Mouse (Mus musculus): ENCODE results near the gene Adamts14.
A peak's percentile ranks its signal among the peaks of the same experiment; 100 is the strongest.

The Adamts14 gene

GRCm38 (mm10) chr10:61176221-61176790, 96.9 kb downstream of the Adamts14 start:
- DNase-seq: no peak

- DNase-seq: peak; percentile 73
These were observed 97.6 kb downstream of the Adamts14 start for GRCm38 (mm10) chr10:61175442-61176204.

- no peak for DNase-seq
These were observed 98.4 kb downstream of the Adamts14 start for GRCm38 (mm10) chr10:61174711-61175441.

GRCm38 (mm10) chr10:61172496-61172895, 100.7 kb downstream of the Adamts14 start:
- DNase-seq: no peak

GRCm38 (mm10) chr10:61171654-61172053, 101.6 kb downstream of the Adamts14 start, which contains the start of gene Tbata:
Tbata (plus strand) TSS chr10:61171954.
- no peak for DNase-seq

GRCm38 (mm10) chr10:61168393-61168792, 104.8 kb downstream of the Adamts14 start:
- no peak for DNase-seq

GRCm38 (mm10) chr10:61167333-61168096, 105.7 kb downstream of the Adamts14 start:
- no peak for DNase-seq

- DNase-seq: no peak
These were observed 110.9 kb downstream of the Adamts14 start for GRCm38 (mm10) chr10:61162366-61162765.

- no peak for DNase-seq
These were observed 112.6 kb downstream of the Adamts14 start for GRCm38 (mm10) chr10:61160671-61161070.

GRCm38 (mm10) chr10:61160089-61160488, 113.1 kb downstream of the Adamts14 start:
- no peak for DNase-seq

- no peak for DNase-seq
These were observed 114.6 kb downstream of the Adamts14 start for GRCm38 (mm10) chr10:61158594-61158993.

- no peak for DNase-seq
These were observed 116.8 kb downstream of the Adamts14 start for GRCm38 (mm10) chr10:61156453-61156852.

GRCm38 (mm10) chr10:61155611-61156010, 117.6 kb downstream of the Adamts14 start:
- DNase-seq: no peak

GRCm38 (mm10) chr10:61152131-61152530, 121.1 kb downstream of the Adamts14 start:
- no peak for DNase-seq

- peak; percentile 32 for DNase-seq
These were observed 122.6 kb downstream of the Adamts14 start for GRCm38 (mm10) chr10:61150616-61151015.

GRCm38 (mm10) chr10:61149476-61149875, 123.8 kb downstream of the Adamts14 start:
- no peak for DNase-seq

- peak; percentile 97 for DNase-seq
These were observed 125.8 kb downstream of the Adamts14 start, which contains the start of gene Sgpl1 for GRCm38 (mm10) chr10:61147157-61148040. Sgpl1 (minus strand) TSS chr10:61147703.

Measured in embryo, embryonic 11 days (tissue).